Mouse (Mus musculus) mouse trophoblast stem cell (cell line): ENCODE results near the gene Pcbp3.

Source experiments
- in situ Hi-C, 2 experiments: fragments of 300-500 bp; cut with MseI, MboI; formaldehyde crosslinking; loops; 2 replicates in 1 of 2; 3 replicates in 1 of 2; pipeline ENCODE4 v1.15.1; 2025

Pcbp3 gene

DNA sequence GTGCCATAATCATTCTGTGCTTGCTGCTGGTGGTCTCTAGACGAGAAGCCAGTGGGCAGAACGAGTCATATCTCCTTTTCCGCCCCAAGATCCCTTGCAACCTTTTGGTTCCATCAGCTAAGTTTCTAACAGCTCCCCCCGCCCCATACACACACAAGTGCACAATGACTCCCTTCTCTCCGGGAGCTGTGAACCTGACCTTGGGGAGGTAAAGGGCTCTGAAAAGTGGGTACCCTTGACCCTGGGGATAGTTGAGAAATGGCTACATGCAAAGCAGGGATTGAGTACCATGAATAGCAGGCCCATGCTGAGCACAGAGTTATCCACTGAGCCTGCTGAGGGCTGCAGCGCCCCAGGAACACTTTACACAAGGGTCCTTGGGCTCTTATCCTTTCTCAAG lies 229.3 kb downstream of the Pcbp3 start:
- in situ Hi-C loops, result loop anchor here (10.0 to 25.0 kb wide), 4 partner anchors 108 to 420 kb away; partner anchors contain the start of genes Col6a2 (in 1 of the 2) and Spatc1l (in 1 of the 2)

DNA sequence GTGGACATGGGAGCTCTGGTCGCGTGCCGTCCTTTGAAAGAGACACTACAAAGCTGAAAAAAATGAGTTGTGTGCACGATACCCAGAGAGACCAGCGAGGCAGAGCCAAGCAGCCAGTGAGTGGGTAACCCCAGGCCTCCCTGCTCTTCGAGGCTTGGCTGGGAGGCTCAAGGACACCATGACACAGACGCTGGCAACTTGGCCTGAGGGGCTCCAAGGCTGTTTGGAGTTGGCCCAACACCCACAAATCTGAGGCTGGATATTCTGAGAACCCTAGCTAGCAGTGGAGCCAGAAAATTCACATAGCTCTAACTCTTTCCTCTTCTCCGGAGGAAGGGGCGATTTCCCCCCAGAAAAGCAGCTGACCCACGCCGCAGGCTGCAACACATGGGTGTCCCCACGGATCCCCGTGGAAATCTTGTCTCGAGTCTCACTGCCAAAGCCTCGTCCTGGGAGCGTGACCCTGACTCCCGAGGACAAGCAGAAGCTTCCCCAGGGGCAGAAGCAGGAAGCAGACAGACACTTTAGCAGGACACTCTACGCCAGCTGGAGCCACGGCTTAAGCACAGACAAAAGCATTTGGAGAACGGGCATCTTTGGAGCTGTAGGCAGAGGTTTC lies 230.0 kb downstream of the Pcbp3 start:
- in situ Hi-C loops, result loop anchor here (10.0 to 25.0 kb wide), 4 partner anchors 107 to 419 kb away; partner anchors contain the start of genes Col6a2 (in 1 of the 2) and Spatc1l (in 1 of the 2)

DNA sequence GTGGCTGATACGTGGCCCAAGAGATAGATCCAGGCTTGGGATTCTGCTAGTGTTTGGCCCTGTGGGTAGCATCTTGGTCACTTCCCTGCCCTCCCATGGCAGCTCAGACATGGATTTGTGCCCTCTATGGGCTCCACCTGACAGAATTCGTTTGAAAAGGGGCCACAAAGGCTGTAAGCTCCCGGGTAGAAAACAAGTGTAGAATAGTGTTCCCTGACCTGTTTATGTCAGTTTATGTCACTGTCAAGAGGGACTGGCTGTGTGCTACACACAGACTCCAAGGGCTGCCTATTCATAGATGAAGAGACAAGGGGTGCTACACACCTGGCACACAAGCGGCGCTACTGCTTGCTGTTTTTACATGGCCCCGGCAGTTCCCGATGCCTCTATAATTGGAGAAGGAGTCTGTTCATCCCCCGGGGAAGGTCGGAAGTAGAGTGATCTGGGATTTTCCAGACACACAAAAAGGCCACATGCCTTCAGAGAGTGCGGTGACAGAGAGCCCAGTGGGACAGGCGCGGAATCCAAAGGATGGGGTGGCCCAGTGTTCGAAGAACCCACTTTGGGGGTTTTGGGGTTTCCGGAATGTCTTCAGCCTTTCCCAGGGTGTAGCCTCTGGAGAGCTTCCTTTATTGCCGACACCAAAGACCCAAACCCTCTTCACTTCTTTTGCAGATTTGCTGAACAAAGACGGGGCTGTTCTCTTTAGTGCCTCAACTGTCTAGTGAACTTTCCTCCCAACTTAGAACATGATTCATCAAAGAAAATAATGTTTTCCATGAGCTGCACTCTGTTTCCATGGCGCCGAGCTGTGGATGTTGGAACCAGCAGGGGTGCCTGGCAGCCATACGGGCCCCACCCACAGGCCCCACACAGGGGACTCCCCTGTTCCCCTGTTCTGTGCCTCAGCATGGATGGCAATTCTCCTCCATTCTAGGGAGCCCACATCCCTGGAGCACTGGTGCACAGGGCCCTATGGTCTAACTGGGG lies 231.8 kb downstream of the Pcbp3 start:
- in situ Hi-C loops, result loop anchor here (10.0 to 25.0 kb wide), 4 partner anchors 105 to 418 kb away; partner anchors contain the start of genes Col6a2 (in 1 of the 2) and Spatc1l (in 1 of the 2)

DNA sequence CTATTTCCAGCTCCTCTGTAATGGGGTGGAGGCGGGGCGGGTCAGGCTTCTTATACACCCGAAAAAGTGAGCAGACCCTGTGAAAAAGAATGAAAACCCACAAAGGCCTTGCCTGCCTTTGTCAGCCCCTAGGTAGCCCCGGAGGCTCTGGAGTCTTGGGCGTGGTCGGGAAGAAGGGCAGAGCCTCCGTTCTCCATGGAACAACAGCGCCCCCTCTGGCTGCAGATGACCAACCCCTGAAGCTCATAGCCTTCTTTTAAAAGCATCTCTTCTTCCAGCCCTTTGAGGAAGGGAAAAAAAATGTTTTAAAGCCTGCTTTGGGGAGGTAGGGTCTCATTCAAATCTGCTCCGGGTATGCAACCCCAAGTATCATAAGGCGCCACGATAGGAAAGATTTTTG lies 233.3 kb downstream of the Pcbp3 start:
- in situ Hi-C loops, result loop anchor here in 1 of 2 experiments (25.0 kb wide), 2 partner anchors 166 to 416 kb away; partner anchors contain the start of gene Spatc1l

DNA sequence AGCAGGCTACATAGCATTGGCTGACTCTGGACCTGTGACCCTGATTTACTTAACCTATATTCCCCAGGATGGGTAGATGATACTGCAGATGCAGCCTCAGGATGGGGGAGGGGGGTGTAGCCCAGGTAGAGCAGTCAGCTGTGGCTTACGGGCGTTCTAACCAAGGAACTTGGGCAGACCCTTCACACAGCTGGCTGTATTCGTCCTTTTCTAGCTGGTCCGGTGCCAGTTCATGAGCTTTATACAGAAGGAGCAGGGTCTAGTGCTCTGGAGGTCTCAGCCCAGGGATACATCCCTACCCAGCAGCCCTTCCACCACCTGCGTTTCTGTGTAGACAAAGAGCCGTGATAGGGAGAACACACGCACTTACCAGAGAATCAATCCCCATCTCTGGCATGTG lies 234.4 kb downstream of the Pcbp3 start:
- in situ Hi-C loops, result loop anchor here in 1 of 2 experiments (25.0 kb wide), 2 partner anchors 165 to 415 kb away; partner anchors contain the start of gene Spatc1l

DNA sequence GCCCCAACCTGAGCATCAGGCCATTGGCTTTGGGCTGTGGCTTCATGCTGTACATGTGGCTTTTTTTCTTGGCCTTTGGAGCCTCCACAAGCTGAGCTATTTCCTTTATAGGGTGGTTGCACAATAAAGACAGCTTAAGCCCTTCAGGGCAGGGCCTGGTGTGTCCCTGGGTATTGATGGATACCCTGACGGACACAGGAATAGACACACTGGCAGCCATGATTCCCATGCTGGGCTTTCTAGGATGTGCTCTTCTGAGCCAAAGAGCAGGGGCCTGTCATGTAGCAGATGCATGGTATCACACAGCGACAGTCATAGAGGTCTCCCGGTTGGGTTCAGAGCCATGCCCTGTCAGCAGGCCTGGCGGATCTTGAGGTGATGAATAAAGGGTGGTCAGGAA lies 234.8 kb downstream of the Pcbp3 start:
- in situ Hi-C loops, result loop anchor here in 1 of 2 experiments (25.0 kb wide), 2 partner anchors 165 to 415 kb away; partner anchors contain the start of gene Spatc1l

DNA sequence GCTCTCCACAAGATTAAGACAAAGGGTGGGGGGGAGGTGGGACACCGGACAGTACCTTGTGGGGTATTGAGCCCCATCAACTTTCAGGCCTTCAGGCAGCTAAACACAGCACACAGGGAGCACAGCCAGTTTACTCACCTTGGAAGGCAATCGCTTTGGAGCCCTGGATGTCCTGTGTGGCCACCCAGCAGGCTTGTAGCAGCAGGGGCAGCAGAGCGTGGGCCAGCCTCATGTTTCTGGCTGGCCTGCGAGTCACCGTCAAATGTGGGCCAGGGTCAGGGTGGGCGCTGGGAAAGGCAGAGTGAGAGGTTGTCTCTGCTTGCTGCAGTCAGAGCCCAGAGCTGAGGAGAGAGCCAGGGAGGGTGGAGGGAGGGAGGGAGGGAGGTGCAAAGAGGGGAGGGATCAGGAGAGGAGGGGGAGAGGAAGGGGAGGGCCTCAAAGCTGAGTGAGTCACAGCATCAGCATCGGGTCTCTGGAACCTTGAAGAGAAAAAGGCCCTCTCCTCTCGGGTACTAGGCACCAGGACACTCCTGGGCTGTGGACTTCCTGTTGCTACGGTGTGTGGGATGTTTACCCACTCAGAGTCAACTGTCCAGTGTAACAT lies 235.9 kb downstream of the Pcbp3 start, which contains the start of gene Col6a1:
Col6a1 (minus strand) TSS at position 487 of the 604 bp plus-strand sequence.
- in situ Hi-C loops, result loop anchor here in 1 of 2 experiments (25.0 kb wide), 2 partner anchors 163 to 413 kb away; partner anchors contain the start of gene Spatc1l

DNA sequence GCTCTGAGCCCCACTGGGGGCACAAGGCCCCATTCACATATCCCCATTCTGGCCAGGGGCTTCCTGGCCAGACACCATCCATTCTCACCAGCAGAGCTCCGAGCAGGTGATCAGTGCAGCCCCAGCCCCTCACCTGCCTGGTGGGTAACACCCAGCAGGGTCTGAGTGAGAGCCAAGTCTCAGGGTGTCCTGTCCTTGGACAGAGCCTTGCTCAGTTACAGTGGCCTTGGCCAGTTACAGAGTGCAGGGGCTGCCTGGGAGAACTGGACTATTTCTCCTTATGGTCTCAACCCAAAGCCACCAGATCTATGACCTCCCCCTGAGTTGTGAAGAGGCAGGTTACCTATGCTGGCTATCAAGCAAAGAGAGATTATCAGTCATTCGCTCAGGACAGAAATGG lies 236.6 kb downstream of the Pcbp3 start:
- in situ Hi-C loops, result loop anchor here in 1 of 2 experiments (25.0 kb wide), 2 partner anchors 163 to 413 kb away; partner anchors contain the start of gene Spatc1l

DNA sequence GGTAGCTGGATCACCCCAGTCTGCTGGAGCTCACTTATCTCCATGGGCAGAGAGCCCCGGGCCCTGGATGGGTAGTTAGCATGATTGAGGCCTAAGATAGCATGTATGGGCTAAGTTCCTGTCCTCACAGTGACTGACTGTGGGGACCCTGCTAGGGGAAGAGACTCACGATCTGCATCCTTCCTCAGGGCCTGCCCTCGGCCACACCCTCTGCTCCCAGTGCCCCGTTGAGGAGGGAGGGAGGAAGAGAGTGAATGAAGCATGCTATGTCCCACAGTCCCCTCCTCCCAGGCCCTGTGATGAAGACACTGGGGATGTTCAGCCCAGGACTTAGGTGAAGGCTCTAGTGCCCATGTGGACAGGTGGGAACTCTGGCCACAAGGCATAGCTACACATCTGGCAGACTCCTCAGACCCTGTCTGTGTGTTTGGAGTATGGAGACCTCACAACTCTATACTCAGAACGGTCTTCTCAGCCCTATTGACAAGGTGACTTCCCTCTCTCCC lies 237.4 kb downstream of the Pcbp3 start:
- in situ Hi-C loops, result no loop called here

DNA sequence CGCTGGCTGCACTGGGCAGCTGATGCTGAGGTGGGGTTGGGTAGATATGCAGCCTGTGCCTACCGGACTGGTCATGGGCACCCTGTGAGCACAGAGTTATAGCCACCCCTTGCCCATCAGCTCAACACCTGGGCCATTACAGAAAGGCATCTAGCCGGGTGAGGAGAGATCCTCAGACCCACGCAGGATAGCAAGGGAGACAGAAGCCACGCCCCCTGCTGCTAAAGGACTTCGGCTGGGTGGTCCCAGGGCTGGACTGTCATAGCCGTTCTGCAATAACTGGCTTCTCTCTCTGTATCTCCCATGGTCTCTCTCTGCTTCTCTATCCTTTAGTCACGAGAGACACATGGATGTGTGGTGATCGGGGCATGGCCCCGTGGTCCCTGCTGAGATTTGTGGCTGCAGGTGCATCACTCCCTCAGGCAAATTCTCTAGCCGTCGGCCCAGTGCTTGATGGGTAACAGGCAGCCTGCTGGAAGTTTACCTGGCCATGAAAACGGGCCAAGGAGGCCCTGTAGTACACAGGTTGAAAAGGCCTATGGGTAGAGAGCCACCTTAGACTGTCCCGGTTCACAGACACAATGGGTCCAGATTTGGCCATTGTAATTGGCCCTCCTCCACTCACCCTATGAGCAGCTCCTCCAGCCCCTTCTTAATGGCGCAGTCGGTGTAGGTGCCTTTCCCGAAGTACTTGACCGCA lies 238.8 kb downstream of the Pcbp3 start:
- in situ Hi-C loops, result no loop called here

DNA sequence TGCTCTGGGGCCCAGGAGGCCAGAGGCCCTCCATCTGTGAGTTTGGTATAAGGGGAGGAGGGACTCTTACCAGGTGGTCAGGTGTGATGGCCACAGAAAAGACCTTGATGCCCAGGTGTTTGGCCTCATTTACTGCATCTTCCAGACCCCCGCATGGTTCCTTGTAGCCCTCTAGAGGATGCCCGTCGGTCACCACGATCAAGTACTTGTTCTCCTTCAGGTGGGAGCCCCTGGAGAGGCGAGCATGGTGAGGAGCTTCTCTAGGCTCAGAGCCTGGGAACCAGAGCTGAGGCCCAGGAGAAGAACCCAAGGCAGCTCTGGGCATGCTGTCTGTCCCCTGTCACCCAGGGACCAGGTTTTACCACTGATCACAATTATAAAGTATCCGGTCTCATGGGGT lies 239.9 kb downstream of the Pcbp3 start:
- in situ Hi-C loops, result no loop called here

DNA sequence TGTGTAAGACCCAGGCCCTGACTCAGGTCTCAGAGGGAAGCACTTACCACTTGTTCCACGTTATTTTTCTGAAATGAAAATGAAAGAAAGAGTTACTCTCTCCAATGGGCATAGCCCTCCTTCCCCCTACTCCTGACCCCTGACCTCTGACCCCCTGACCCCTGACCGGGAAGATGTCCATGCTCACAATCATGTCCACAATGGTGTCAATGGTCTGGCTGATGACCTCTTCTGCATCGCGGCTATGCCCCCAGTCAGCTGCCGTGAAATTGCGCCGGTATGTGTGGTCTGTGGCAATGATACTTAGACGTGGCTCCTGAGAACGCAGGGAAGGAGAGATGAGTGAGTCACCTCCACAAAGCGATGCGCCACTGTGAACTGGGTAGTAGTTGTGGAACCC lies 240.5 kb downstream of the Pcbp3 start:
- in situ Hi-C loops, result no loop called here

DNA sequence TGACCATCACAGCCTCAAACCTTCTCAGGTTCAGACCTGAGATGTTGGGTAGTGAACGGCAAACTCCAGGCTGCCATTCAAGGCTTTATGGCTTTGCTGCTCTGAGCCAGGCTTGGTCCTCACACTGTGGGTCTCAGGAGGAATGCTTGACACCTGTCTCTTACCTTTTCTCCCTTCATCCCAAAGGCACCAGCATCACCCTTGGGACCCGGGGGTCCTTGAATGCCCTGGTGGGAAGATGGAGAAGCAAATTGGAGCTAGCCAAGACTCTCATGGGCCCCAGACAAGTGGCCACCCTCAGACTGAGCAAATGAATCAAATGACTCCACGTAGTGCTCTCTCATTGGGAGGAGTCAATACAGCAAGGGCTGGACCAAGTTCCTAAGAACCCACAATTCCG lies 244.1 kb downstream of the Pcbp3 start:
- in situ Hi-C loops, result no loop called here

DNA sequence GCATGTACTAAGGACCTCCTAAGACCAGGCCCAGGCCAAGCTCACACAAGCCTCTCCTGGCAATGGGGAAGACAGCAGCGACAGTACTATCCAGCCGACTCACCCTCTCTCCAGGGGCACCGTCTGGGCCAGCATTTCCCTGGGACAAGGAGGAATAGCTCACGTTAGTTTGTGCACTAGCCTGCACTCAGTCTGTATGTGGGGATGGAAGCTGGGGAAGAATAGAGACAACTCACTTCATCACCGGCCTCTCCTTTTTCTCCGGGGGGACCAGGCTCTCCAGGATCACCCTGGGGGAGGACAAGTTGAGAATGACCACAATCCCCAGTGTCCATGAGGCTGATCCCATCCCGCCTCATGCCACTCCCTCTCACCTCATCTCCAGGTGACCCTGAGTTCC lies 244.7 kb downstream of the Pcbp3 start:
- in situ Hi-C loops, result no loop called here

DNA sequence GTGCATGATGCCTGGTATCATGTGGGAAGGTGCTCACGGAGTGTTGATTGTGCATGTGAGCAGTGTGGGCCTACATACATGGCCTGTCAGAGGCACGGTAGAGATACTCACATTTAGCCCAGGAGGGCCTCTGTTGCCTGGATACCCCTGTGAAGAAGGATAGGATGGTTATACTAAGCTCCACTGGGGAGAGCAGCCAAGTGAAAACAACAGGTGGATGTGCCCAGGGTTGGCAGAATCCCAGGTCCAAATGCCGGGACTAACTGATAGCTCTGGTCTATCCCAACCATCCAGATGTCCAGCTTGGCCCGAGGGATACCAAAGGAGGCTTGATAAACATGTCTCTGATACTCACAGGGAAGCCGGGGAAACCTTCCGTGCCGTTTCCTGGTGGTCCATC lies 247.4 kb downstream of the Pcbp3 start:
- in situ Hi-C loops, result no loop called here

DNA sequence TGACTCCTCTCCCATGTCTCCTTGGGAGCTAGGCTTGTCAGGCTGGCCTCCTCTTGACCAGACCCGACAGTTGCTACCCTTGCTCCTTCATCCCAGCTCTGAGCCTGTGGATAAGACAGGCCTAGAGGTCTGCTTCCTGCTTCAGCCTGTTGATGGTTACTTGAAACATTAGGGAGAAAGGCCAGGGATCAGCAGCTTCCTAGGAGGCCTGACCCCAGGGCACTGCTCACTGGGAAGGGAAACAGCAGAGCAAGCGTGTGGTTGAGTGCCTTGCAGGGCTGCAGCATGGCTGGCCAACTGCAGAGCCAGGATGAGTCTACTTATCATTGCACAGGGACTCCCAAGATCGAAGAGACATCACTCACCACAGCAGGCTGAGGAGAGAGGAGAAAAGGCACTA lies 249.2 kb downstream of the Pcbp3 start:
- in situ Hi-C loops, result no loop called here
